Mouse (Mus musculus): ENCODE data around the gene Samm50.
"Not testable (repeated sequence)": the region's sequence is repeated elsewhere in the genome, so short reads cannot be mapped to it uniquely, and the experiment has no call there.

Samm50 gene

GRCm38 (mm10) chr15:84192058-84192791 lies at the start of gene Samm50:
TSS of gene Samm50 (plus strand) at chr15:84192241.
- Histone ChIP-seq H3K4me3 (replicated peaks; ENCODE audit: low read length) (peak within 1 kb of the TSS; percentile 98), H3K4me1 (replicated peaks; ENCODE audit: low read depth, low read length) (peaks cover 86% of the 10 kb centered on the region), H3K9me3 (ENCODE audit: low read length) (no peaks in the 10 kb centered on the region), H3K27me3 (ENCODE audit: insufficient read depth, low read length) (no peaks in the 10 kb centered on the region), H3K36me3 (ENCODE audit: insufficient read depth, low read length) (peaks cover 47% of the 10 kb centered on the region)
- peak; percentile 29 for TF ChIP-seq CTCF (conservative IDR thresholded peaks at IDR 0.05; ENCODE audit: low read length)
- TF ChIP-seq POU5F1 (IDR thresholded peaks at IDR 0.05; ENCODE audit: borderline replicate concordance, low read length), result no peak

DNA sequence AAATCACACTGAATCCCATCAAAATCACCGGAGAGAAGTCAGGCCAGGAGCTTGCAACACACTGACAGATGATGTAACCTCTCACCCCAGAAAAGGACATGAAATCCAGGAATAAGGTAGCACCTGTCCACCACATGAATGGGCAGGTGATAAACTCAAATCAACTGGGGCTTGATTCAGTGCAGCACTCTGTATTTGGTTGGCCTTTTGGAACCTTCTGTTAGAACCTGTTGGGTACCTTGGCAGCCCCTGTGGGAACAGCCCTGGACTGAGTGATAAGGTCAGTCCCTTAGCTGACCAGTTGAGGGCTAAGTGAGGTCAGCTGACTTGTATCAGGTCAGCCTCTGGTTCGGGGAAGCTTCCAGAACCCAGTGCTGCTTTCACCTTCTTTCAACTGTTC lies 35.9 kb upstream of the Samm50 start:
- TF ChIP-seq POU5F1 (IDR thresholded peaks at IDR 0.05; ENCODE audit: borderline replicate concordance, low read length) (no peak), CTCF (conservative IDR thresholded peaks at IDR 0.05; ENCODE audit: low read length) (no peak), NANOG (IDR thresholded peaks at IDR 0.05; ENCODE audit: borderline replicate concordance, low read length) (no peak)
- H3K9me3 ChIP-seq (ENCODE audit: low read length), result peaks cover 58% of the 10 kb centered on the region
- 0 out of 2 replicates have a peak, but pooled peaks cover 3% of the 10 kb centered on the region for H3K4me1 ChIP-seq (replicated peaks; ENCODE audit: low read depth, low read length)
- no peak overlapping the region for H3K4me3 ChIP-seq (replicated peaks; ENCODE audit: low read length)
- H3K27me3 ChIP-seq (ENCODE audit: insufficient read depth, low read length), result no peaks in the 10 kb centered on the region
- no peaks in the 10 kb centered on the region for H3K36me3 ChIP-seq (ENCODE audit: insufficient read depth, low read length)

GRCm38 (mm10) chr15:84157530-84157929 lies 34.5 kb upstream of the Samm50 start:
- H3K27me3 ChIP-seq (ENCODE audit: insufficient read depth, low read length); H3K4me1 ChIP-seq (replicated peaks; ENCODE audit: low read depth, low read length); H3K36me3 ChIP-seq (ENCODE audit: insufficient read depth, low read length); H3K4me3 ChIP-seq (replicated peaks; ENCODE audit: low read length): not testable (repeated sequence)
- H3K9me3 ChIP-seq (ENCODE audit: low read length), result peaks cover 58% of the 10 kb centered on the region

GRCm38 (mm10) chr15:84161871-84162270 lies 30.2 kb upstream of the Samm50 start:
- peaks cover 39% of the 10 kb centered on the region for H3K9me3 ChIP-seq (ENCODE audit: low read length)
- peaks cover 5% of the 10 kb centered on the region; the same call in 1 of the 2 replicates for H3K4me1 ChIP-seq (replicated peaks; ENCODE audit: low read depth, low read length)
- peaks cover 6% of the 10 kb centered on the region; the same call in 1 of the 2 replicates for H3K27me3 ChIP-seq (ENCODE audit: insufficient read depth, low read length)
- no peaks in the 10 kb centered on the region for H3K36me3 ChIP-seq (ENCODE audit: insufficient read depth, low read length)
- H3K4me3 ChIP-seq (replicated peaks; ENCODE audit: low read length), result no peak overlapping the region
- TF ChIP-seq NANOG (IDR thresholded peaks at IDR 0.05; ENCODE audit: borderline replicate concordance, low read length), result no peak
- no peak for TF ChIP-seq CTCF (conservative IDR thresholded peaks at IDR 0.05; ENCODE audit: low read length)
- no peak for TF ChIP-seq POU5F1 (IDR thresholded peaks at IDR 0.05; ENCODE audit: borderline replicate concordance, low read length)

GRCm38 (mm10) chr15:84166818-84167217 lies 25.2 kb upstream of the Samm50 start:
- H3K4me1 ChIP-seq (replicated peaks; ENCODE audit: low read depth, low read length), result peaks cover 39% of the 10 kb centered on the region
- peaks cover 26% of the 10 kb centered on the region for H3K27me3 ChIP-seq (ENCODE audit: insufficient read depth, low read length)
- peaks cover 2% of the 10 kb centered on the region for H3K9me3 ChIP-seq (ENCODE audit: low read length)
- H3K4me3 ChIP-seq (replicated peaks; ENCODE audit: low read length), result no peak overlapping the region
- no peaks in the 10 kb centered on the region for H3K36me3 ChIP-seq (ENCODE audit: insufficient read depth, low read length)
- TF ChIP-seq CTCF (conservative IDR thresholded peaks at IDR 0.05; ENCODE audit: low read length) (no peak), POU5F1 (IDR thresholded peaks at IDR 0.05; ENCODE audit: borderline replicate concordance, low read length) (no peak), NANOG (IDR thresholded peaks at IDR 0.05; ENCODE audit: borderline replicate concordance, low read length) (no peak)

- TF ChIP-seq CTCF (conservative IDR thresholded peaks at IDR 0.05; ENCODE audit: low read length), result no peak
- no peak for TF ChIP-seq POU5F1 (IDR thresholded peaks at IDR 0.05; ENCODE audit: borderline replicate concordance, low read length)
- no peak for TF ChIP-seq NANOG (IDR thresholded peaks at IDR 0.05; ENCODE audit: borderline replicate concordance, low read length)
- Histone ChIP-seq H3K9me3 (ENCODE audit: low read length) (no peaks in the 10 kb centered on the region), H3K4me3 (replicated peaks; ENCODE audit: low read length) (peak within 1 kb of the TSS; percentile 85), H3K27me3 (ENCODE audit: insufficient read depth, low read length) (peaks cover 25% of the 10 kb centered on the region), H3K36me3 (ENCODE audit: insufficient read depth, low read length) (no peaks in the 10 kb centered on the region), H3K4me1 (replicated peaks; ENCODE audit: low read depth, low read length) (peaks cover 43% of the 10 kb centered on the region)
Observed at GRCm38 (mm10) chr15:84167600-84167999, 24.4 kb upstream of the Samm50 start, which contains the start of gene Pnpla3. TSS of gene Pnpla3 (plus strand) at chr15:84167837.

DNA sequence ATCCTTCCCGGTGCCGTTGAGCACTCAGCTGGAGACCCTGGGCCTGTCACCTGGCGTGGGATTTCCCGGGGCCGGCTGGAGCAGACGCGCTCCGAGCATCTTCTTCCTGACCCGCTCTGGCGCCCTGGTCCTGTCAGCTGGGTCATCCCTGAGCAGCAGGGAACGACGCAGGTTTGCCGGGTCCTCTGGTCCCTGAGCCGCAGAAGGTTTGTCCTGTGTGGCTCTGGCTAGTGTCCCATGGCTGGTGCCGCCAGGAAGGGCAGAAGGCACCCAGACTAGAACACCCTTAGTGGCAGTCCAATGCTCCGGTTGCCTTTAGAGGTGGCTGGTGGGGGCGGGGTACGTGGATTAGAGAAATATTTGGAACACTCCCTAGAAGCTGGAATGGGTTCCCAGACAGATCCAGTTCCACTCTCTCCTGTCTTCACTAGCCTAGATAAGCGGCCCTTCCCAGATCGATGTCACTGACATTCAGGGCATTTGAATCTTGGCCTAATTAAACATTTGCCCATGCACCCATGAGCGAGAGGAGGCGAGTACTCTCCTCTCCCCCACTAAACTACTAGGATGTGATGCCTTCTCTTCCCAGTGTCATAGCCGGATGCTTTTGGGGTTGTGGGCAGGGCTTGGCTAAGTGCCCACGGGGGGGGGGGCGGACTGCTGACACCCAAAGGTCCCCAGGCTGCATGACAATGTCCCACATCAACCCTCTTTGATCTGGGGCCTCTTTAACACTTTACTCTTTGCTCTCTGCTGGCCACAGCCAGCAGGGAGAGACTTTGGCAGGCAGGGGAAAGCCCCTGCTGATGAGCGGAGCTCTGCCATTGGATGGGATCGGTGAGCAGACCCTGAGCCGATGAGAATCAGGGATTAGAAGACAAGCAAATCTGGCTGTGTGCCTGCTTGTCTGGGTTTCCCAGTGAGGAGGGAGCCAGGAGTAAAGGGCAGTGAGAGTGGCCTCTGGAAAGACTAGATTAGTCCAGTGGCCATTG lies 23.6 kb upstream of the Samm50 start:
- peak overlapping the region; percentile 85 for H3K4me3 ChIP-seq (replicated peaks; ENCODE audit: low read length)
- no peaks in the 10 kb centered on the region for H3K36me3 ChIP-seq (ENCODE audit: insufficient read depth, low read length)
- peaks cover 52% of the 10 kb centered on the region for H3K4me1 ChIP-seq (replicated peaks; ENCODE audit: low read depth, low read length)
- H3K9me3 ChIP-seq (ENCODE audit: low read length), result no peaks in the 10 kb centered on the region
- H3K27me3 ChIP-seq (ENCODE audit: insufficient read depth, low read length), result peaks cover 23% of the 10 kb centered on the region
- TF ChIP-seq CTCF (conservative IDR thresholded peaks at IDR 0.05; ENCODE audit: low read length) (no peak), NANOG (IDR thresholded peaks at IDR 0.05; ENCODE audit: borderline replicate concordance, low read length) (no peak), POU5F1 (IDR thresholded peaks at IDR 0.05; ENCODE audit: borderline replicate concordance, low read length) (no peak)

GRCm38 (mm10) chr15:84169511-84169910 lies 22.5 kb upstream of the Samm50 start:
- peaks cover 23% of the 10 kb centered on the region for H3K27me3 ChIP-seq (ENCODE audit: insufficient read depth, low read length)
- H3K4me1 ChIP-seq (replicated peaks; ENCODE audit: low read depth, low read length), result peaks cover 61% of the 10 kb centered on the region
- H3K9me3 ChIP-seq (ENCODE audit: low read length), result no peaks in the 10 kb centered on the region
- no peak overlapping the region for H3K4me3 ChIP-seq (replicated peaks; ENCODE audit: low read length)
- no peaks in the 10 kb centered on the region for H3K36me3 ChIP-seq (ENCODE audit: insufficient read depth, low read length)
- TF ChIP-seq POU5F1 (IDR thresholded peaks at IDR 0.05; ENCODE audit: borderline replicate concordance, low read length), result no peak
- no peak for TF ChIP-seq CTCF (conservative IDR thresholded peaks at IDR 0.05; ENCODE audit: low read length)
- TF ChIP-seq NANOG (IDR thresholded peaks at IDR 0.05; ENCODE audit: borderline replicate concordance, low read length), result no peak
